Mouse (Mus musculus) adrenal gland, adult 18-20 months (tissue): Measurements from ENCODE around the gene Gm4181. TPM values are rescaled to one million over a fixed set of nuclear protein-coding genes. Genes with fewer than 3 reads are reported as not detected.
"Not testable (repeated sequence)": the region's sequence is repeated elsewhere in the genome, so short reads cannot be mapped to it uniquely, and the experiment has no call there.

ENCODE experiments used
- DNase-seq, 2 experiments: peaks; one replicate each; pipeline ENCODE4 v3.0.0; 2021 to 2022; ENCODE audit warnings: low spot score in 2 of 2
- long read RNA-seq, 2 experiments: library from polyadenylated mRNA; stranded (forward); transcript quantifications; one replicate each; pipeline ENCODE4 v2.0.0; 2021
- total RNA-seq, 2 experiments: library from RNA; stranded (reverse); gene quantifications; 1 replicate in 1 of 2; 2 replicates in 1 of 2; pipeline ENCODE4 v1.2.3; 2021

Gm4181 gene
- not detected for total RNA-seq
- long read RNA-seq, experiment 1 = 0 reads
- long read RNA-seq, experiment 2 = 0 reads

DNA sequence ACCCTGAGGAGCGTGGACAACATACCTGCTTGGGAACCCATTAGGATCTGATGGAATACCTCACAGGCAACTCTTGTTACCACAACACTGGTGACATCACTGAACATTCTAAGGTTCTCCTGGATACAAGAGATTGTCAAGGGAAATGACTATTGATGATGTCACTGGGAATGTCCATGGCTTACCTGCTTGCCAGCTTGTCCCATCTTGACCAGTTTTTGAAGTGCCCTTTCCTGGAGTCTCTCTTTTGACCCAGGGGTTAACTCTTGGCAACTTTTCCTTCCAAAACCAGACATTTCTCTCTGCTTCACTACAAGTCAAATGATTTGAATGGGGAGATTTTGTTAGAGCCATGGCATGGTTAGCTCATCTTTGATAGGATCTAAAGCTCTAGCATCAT is at the start of gene Gm4181:
Gm4181 (minus strand) TSS at position 101 of the 400 bp plus-strand sequence.
- DNase-seq = not testable (repeated sequence)

DNA sequence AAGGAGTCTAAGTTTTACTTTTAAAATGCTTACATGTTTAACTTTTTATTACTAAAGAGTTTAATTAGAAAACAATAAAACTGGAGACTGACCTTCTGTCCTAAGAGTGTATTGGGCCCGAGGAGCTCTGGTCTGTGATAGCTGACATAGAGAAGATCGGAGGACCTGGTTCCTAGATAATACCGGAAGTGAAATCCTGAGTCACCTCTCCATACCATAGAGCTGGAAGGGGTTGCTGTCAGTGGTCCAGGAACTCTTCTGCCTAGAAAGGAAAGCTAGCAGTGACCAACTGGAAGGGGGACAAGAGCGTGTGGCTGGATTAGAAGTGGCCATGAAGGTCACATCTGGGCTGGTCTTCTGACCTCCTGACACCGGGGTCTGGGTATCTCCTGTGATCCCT is 41.8 kb upstream of the Gm4181 start:
- DNase-seq = no peak

DNA sequence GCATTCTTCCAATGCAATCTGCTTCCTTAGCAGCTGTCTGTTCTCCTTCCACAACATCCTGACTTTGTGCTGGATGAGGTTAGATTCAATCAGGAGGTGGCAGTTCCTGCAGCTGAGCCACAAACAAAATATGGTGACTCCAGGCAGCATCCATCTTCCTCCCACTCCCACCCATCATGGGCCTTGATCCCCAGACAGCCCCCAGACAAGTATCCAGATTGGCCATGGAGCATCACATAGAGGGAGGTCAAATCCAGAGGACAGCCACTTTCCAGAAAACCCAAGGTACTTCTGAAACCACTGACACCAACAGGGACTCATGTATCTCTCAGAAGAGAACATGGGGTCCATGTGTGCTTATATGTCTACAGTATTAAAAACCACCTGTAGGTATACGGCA is 3.0 kb downstream of the Gm4181 start:
- peak; percentile 10 to 29 for DNase-seq

DNA sequence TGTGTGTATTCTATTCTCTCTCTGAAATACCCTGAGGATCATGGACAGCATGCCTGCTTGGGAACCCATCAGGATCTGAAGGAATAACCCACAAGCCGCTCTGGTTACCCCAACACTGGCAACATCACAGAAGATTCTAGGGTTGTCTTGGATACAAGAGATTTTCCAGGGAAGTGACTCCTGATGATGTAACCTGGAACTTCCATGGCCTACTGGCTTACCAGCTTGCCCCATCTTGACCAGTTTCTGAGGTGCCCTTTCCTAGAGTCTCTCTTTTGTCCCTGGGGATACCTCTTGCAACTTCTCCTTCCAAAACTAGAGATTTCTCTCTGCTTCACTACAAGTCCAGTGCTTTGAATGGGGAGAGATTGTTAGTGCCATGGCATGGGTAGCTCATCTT is 24.3 kb downstream of the Gm4181 start, which contains the start of gene Gm17078:
Gm17078 (minus strand) TSS at position 101 of the 400 bp plus-strand sequence.
- DNase-seq = no peak

DNA sequence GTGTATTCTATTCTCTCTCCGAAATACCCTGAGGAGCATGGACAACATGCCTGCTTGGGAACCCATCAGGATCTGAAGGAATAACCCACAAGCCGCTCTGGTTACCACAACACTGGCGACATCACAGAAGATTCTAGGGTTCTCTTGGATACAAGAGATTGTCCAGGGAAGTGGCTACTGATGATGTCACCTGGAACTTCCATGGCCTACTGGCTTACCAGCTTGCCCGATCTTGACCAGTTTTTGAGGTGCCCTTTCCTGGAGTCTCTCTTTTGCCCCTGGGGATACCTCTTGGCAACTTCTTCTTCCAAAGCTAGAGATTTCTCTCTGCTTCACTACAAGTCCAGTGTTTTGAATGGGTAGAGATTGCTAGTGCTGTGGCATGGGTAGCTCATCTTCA is 43.4 kb downstream of the Gm4181 start, which contains the start of gene Gm17174:
Gm17174 (minus strand) TSS at position 101 of the 400 bp plus-strand sequence.
- DNase-seq = not testable (repeated sequence)

Other genes starting within 250 kb of the Gm4181 start
- not detected for gene Vmn2r88, start 224.8 kb downstream of the Gm4181 start, total RNA-seq
- gene Vmn2r89, start 183.8 kb downstream of the Gm4181 start, total RNA-seq = not detected
- gene Gm5622, start 82.9 kb downstream of the Gm4181 start, total RNA-seq = not detected
- not detected for gene Gm17175, start 61.6 kb downstream of the Gm4181 start, total RNA-seq
- gene Gm17174, start 43.5 kb downstream of the Gm4181 start, total RNA-seq = not detected
- not detected for gene Gm17078, start 24.4 kb downstream of the Gm4181 start, total RNA-seq
- gene Gm17079, start 59.8 kb upstream of the Gm4181 start, total RNA-seq = not detected
- not detected for gene Gm5800, start 81.5 kb upstream of the Gm4181 start, total RNA-seq
- gene Ang4, start 137.9 kb upstream of the Gm4181 start, total RNA-seq = not detected
- gene AY358078, start 164.4 kb upstream of the Gm4181 start, total RNA-seq = not detected
- gene Ear6, start 218.0 kb upstream of the Gm4181 start, total RNA-seq = not detected
- 10 to 100 TPM; 30.5 to 36.3 TPM for gene Mettl17, start 249.2 kb upstream of the Gm4181 start, total RNA-seq